Mouse (Mus musculus): ENCODE results near the gene Prr3. TPM values are rescaled to one million over a fixed set of nuclear protein-coding genes. Genes with fewer than 3 reads are reported as not detected.
A peak's percentile ranks its signal among the peaks of the same experiment; 100 is the strongest.

The Prr3 gene
- polyA plus RNA-seq (2014; fragmentation: Nextera tagmentation; extraction: Ambion mirVana) = 37.7 and 38.2 TPM in 2 replicates

- ATAC-seq (replicated peaks; ENCODE audit: insufficient number of reproducible peaks, low FRiP score, low TSS enrichment, low read depth) = peak; percentile 81
- peaks cover 4% of the 10 kb centered on the region; the same call in 1 of the 2 replicates for H3K36me3 ChIP-seq (replicated peaks; ENCODE audit: control insufficient read depth, insufficient read depth, low read depth, low read length)
- H3K27ac ChIP-seq (replicated peaks; ENCODE audit: low read depth, low read length) = peak within 1 kb of the TSS; percentile 81
- peak within 1 kb of the TSS; percentile 90 for H3K4me2 ChIP-seq (ENCODE audit: low read depth, low read length)
- H3K4me3 ChIP-seq (ENCODE audit: low read depth, low read length) = peak within 1 kb of the TSS; percentile 96
- H3K9ac ChIP-seq (replicated peaks; ENCODE audit: low read length) = peak within 1 kb of the TSS; percentile 84
- WGBS = under 1% methylated on average over 86 of the region's 109 CpGs
- DNase-seq (ENCODE audit: low spot score) = peak; percentile 92
- H3K4me1 ChIP-seq (ENCODE audit: control insufficient read depth, insufficient read depth, low read length) = no peaks in the 10 kb centered on the region
- H3K9me3 ChIP-seq (replicated peaks; ENCODE audit: control insufficient read depth, low read length) = no peaks in the 10 kb centered on the region
- H3K27me3 ChIP-seq (ENCODE audit: control insufficient read depth, insufficient read depth, low read length) = no peaks in the 10 kb centered on the region
Observed at GRCm38 (mm10) chr17:35979401-35980362, at the start of gene Prr3, which contains the start of gene Gnl1. Gene Prr3 (minus strand): TSS chr17:35980236. Gene Gnl1 (plus strand): TSS chr17:35979851.

GRCm38 (mm10) chr17:36028879-36029619 lies 49.0 kb upstream of the Prr3 start:
- Histone ChIP-seq H3K9me3 (replicated peaks; ENCODE audit: control insufficient read depth, low read length) (no peaks in the 10 kb centered on the region), H3K27me3 (ENCODE audit: control insufficient read depth, insufficient read depth, low read length) (no peaks in the 10 kb centered on the region), H3K36me3 (replicated peaks; ENCODE audit: control insufficient read depth, insufficient read depth, low read depth, low read length) (no peaks in the 10 kb centered on the region), H3K4me1 (ENCODE audit: control insufficient read depth, insufficient read depth, low read length) (no peaks in the 10 kb centered on the region; the same call in 1 of the 2 replicates), H3K27ac (replicated peaks; ENCODE audit: low read depth, low read length) (no peak overlapping the region), H3K9ac (replicated peaks; ENCODE audit: low read length) (no peak overlapping the region), H3K4me2 (ENCODE audit: low read depth, low read length) (no peak overlapping the region), H3K4me3 (ENCODE audit: low read depth, low read length) (no peak overlapping the region)
- WGBS = 79% methylated on average over 7 of the region's 7 CpGs
- no peak for ATAC-seq (replicated peaks; ENCODE audit: insufficient number of reproducible peaks, low FRiP score, low TSS enrichment, low read depth)
- no peak for DNase-seq (ENCODE audit: low spot score)

GRCm38 (mm10) chr17:36027663-36028062 lies 47.6 kb upstream of the Prr3 start:
- no peak for DNase-seq (ENCODE audit: low spot score)
- Histone ChIP-seq H3K9ac (replicated peaks; ENCODE audit: low read length) (no peak overlapping the region), H3K9me3 (replicated peaks; ENCODE audit: control insufficient read depth, low read length) (no peaks in the 10 kb centered on the region), H3K4me1 (ENCODE audit: control insufficient read depth, insufficient read depth, low read length) (no peaks in the 10 kb centered on the region; the same call in 1 of the 2 replicates), H3K27ac (replicated peaks; ENCODE audit: low read depth, low read length) (no peak overlapping the region), H3K27me3 (ENCODE audit: control insufficient read depth, insufficient read depth, low read length) (no peaks in the 10 kb centered on the region), H3K4me3 (ENCODE audit: low read depth, low read length) (no peak overlapping the region), H3K4me2 (ENCODE audit: low read depth, low read length) (no peak overlapping the region), H3K36me3 (replicated peaks; ENCODE audit: control insufficient read depth, insufficient read depth, low read depth, low read length) (no peaks in the 10 kb centered on the region)
- WGBS = 92% methylated on average over 4 of the region's 4 CpGs
- no peak for ATAC-seq (replicated peaks; ENCODE audit: insufficient number of reproducible peaks, low FRiP score, low TSS enrichment, low read depth)

GRCm38 (mm10) chr17:36025901-36026300 lies 45.9 kb upstream of the Prr3 start:
- Histone ChIP-seq H3K27me3 (ENCODE audit: control insufficient read depth, insufficient read depth, low read length) (no peaks in the 10 kb centered on the region), H3K9ac (replicated peaks; ENCODE audit: low read length) (no peak overlapping the region), H3K4me3 (ENCODE audit: low read depth, low read length) (no peak overlapping the region), H3K9me3 (replicated peaks; ENCODE audit: control insufficient read depth, low read length) (no peaks in the 10 kb centered on the region), H3K36me3 (replicated peaks; ENCODE audit: control insufficient read depth, insufficient read depth, low read depth, low read length) (no peaks in the 10 kb centered on the region), H3K4me2 (ENCODE audit: low read depth, low read length) (no peak overlapping the region), H3K4me1 (ENCODE audit: control insufficient read depth, insufficient read depth, low read length) (no peaks in the 10 kb centered on the region), H3K27ac (replicated peaks; ENCODE audit: low read depth, low read length) (no peak overlapping the region)
- DNase-seq (ENCODE audit: low spot score) (no peak), ATAC-seq (replicated peaks; ENCODE audit: insufficient number of reproducible peaks, low FRiP score, low TSS enrichment, low read depth) (no peak)
- WGBS = 74% methylated on average over 4 of the region's 4 CpGs

- Histone ChIP-seq H3K27me3 (ENCODE audit: control insufficient read depth, insufficient read depth, low read length) (no peaks in the 10 kb centered on the region), H3K4me2 (ENCODE audit: low read depth, low read length) (no peak overlapping the region), H3K9me3 (replicated peaks; ENCODE audit: control insufficient read depth, low read length) (no peaks in the 10 kb centered on the region), H3K27ac (replicated peaks; ENCODE audit: low read depth, low read length) (no peak overlapping the region), H3K36me3 (replicated peaks; ENCODE audit: control insufficient read depth, insufficient read depth, low read depth, low read length) (no peaks in the 10 kb centered on the region), H3K9ac (replicated peaks; ENCODE audit: low read length) (no peak overlapping the region), H3K4me1 (ENCODE audit: control insufficient read depth, insufficient read depth, low read length) (no peaks in the 10 kb centered on the region), H3K4me3 (ENCODE audit: low read depth, low read length) (no peak overlapping the region)
- 70% methylated on average over 5 of the region's 5 CpGs for WGBS
- no peak for ATAC-seq (replicated peaks; ENCODE audit: insufficient number of reproducible peaks, low FRiP score, low TSS enrichment, low read depth)
- no peak for DNase-seq (ENCODE audit: low spot score)
Observed at GRCm38 (mm10) chr17:36025197-36025596, 45.2 kb upstream of the Prr3 start.

- DNase-seq (ENCODE audit: low spot score) (no peak), ATAC-seq (replicated peaks; ENCODE audit: insufficient number of reproducible peaks, low FRiP score, low TSS enrichment, low read depth) (no peak)
- 51% methylated on average over 9 of the region's 9 CpGs for WGBS
- Histone ChIP-seq H3K9me3 (replicated peaks; ENCODE audit: control insufficient read depth, low read length) (no peaks in the 10 kb centered on the region), H3K27me3 (ENCODE audit: control insufficient read depth, insufficient read depth, low read length) (no peaks in the 10 kb centered on the region), H3K36me3 (replicated peaks; ENCODE audit: control insufficient read depth, insufficient read depth, low read depth, low read length) (no peaks in the 10 kb centered on the region), H3K27ac (replicated peaks; ENCODE audit: low read depth, low read length) (no peak overlapping the region), H3K9ac (replicated peaks; ENCODE audit: low read length) (no peak overlapping the region), H3K4me2 (ENCODE audit: low read depth, low read length) (no peak overlapping the region), H3K4me1 (ENCODE audit: control insufficient read depth, insufficient read depth, low read length) (no peaks in the 10 kb centered on the region), H3K4me3 (ENCODE audit: low read depth, low read length) (no peak overlapping the region)
Observed at GRCm38 (mm10) chr17:36023710-36024654, 43.9 kb upstream of the Prr3 start.

- 93% methylated on average over 6 of the region's 6 CpGs for WGBS
Observed at GRCm38 (mm10) chr17:36022922-36023321, 42.9 kb upstream of the Prr3 start.

More at GRCm38 (mm10) chr17:36022922-36023321, 42.9 kb upstream of the Prr3 start:
- H3K27me3 ChIP-seq (ENCODE audit: control insufficient read depth, insufficient read depth, low read length) = no peaks in the 10 kb centered on the region
- no peaks in the 10 kb centered on the region for H3K4me1 ChIP-seq (ENCODE audit: control insufficient read depth, insufficient read depth, low read length)
- no peaks in the 10 kb centered on the region for H3K36me3 ChIP-seq (replicated peaks; ENCODE audit: control insufficient read depth, insufficient read depth, low read depth, low read length)
- H3K9ac ChIP-seq (replicated peaks; ENCODE audit: low read length) = no peak overlapping the region
- no peak overlapping the region for H3K27ac ChIP-seq (replicated peaks; ENCODE audit: low read depth, low read length)
- DNase-seq (ENCODE audit: low spot score) (no peak), ATAC-seq (replicated peaks; ENCODE audit: insufficient number of reproducible peaks, low FRiP score, low TSS enrichment, low read depth) (no peak)
- no peaks in the 10 kb centered on the region for H3K9me3 ChIP-seq (replicated peaks; ENCODE audit: control insufficient read depth, low read length)
- H3K4me2 ChIP-seq (ENCODE audit: low read depth, low read length) = no peak overlapping the region
- no peak overlapping the region for H3K4me3 ChIP-seq (ENCODE audit: low read depth, low read length)
